Mouse (Mus musculus): ENCODE data around the gene Smurf1. TPM values are rescaled to one million over a fixed set of nuclear protein-coding genes. Genes with fewer than 3 reads are reported as not detected.

Smurf1 gene
- total and polyA plus RNA-seq, 2 experiments from 2014 or later = 9.1 to 29.9 TPM

GRCm38 (mm10) chr5:144897881-144898280 lies 67.8 kb downstream of the Smurf1 start:
- peaks cover 57% of the 10 kb centered on the region for H3K36me3 ChIP-seq (replicated peaks; ENCODE audit: control insufficient read depth, insufficient read depth, low read length)

GRCm38 (mm10) chr5:144891276-144891675 lies 74.4 kb downstream of the Smurf1 start:
- 75% methylated on average over 11 of the region's 11 CpGs for WGBS
- H3K9me3 ChIP-seq (replicated peaks; ENCODE audit: control insufficient read depth, low read length) = no peaks in the 10 kb centered on the region
- no peak overlapping the region for H3K4me2 ChIP-seq (ENCODE audit: low read depth, low read length)
- ATAC-seq (ENCODE audit: insufficient read depth, low read depth) (no peak), DNase-seq (ENCODE audit: low spot score) (no peak)
- no peak overlapping the region for H3K4me3 ChIP-seq (ENCODE audit: low read depth, low read length)
- TF ChIP-seq EP300 (IDR thresholded peaks at IDR 0.05; ENCODE audit: low read depth) (no peak), CTCF (IDR thresholded peaks at IDR 0.05; ENCODE audit: low read depth) (no peak)
- H3K9ac ChIP-seq (replicated peaks; ENCODE audit: low read depth, low read length) = no peak overlapping the region
- H3K36me3 ChIP-seq (replicated peaks; ENCODE audit: control insufficient read depth, insufficient read depth, low read length) = peaks cover 87% of the 10 kb centered on the region
- no peaks in the 10 kb centered on the region for H3K27me3 ChIP-seq (ENCODE audit: control insufficient read depth, insufficient read depth, low read length)
- H3K27ac ChIP-seq (ENCODE audit: low read depth) = no peak overlapping the region
- H3K4me1 ChIP-seq (ENCODE audit: control insufficient read depth, insufficient read depth) = no peaks in the 10 kb centered on the region

More at GRCm38 (mm10) chr5:144897881-144898280, 67.8 kb downstream of the Smurf1 start:
- Histone ChIP-seq H3K27ac (ENCODE audit: low read depth) (0 out of 2 replicates have a peak overlapping the region, but pooled peaks have one; percentile 52), H3K4me2 (ENCODE audit: low read depth, low read length) (no peak overlapping the region), H3K4me1 (ENCODE audit: control insufficient read depth, insufficient read depth) (peaks cover 7% of the 10 kb centered on the region; the same call in 1 of the 2 replicates), H3K9me3 (replicated peaks; ENCODE audit: control insufficient read depth, low read length) (no peaks in the 10 kb centered on the region), H3K4me3 (ENCODE audit: low read depth, low read length) (no peak overlapping the region), H3K9ac (replicated peaks; ENCODE audit: low read depth, low read length) (no peak overlapping the region), H3K27me3 (ENCODE audit: control insufficient read depth, insufficient read depth, low read length) (no peaks in the 10 kb centered on the region)
- no peak for TF ChIP-seq EP300 (IDR thresholded peaks at IDR 0.05; ENCODE audit: low read depth)
- no peak for TF ChIP-seq CTCF (IDR thresholded peaks at IDR 0.05; ENCODE audit: low read depth)
- no peak for ATAC-seq (ENCODE audit: insufficient read depth, low read depth)
- no peak for DNase-seq (ENCODE audit: low spot score)
- 70% methylated on average over 7 of the region's 7 CpGs for WGBS

GRCm38 (mm10) chr5:144885968-144886650 lies 79.5 kb downstream of the Smurf1 start:
- no peaks in the 10 kb centered on the region for H3K4me1 ChIP-seq (ENCODE audit: control insufficient read depth, insufficient read depth)
- no peaks in the 10 kb centered on the region for H3K9me3 ChIP-seq (replicated peaks; ENCODE audit: control insufficient read depth, low read length)
- no peak overlapping the region for H3K27ac ChIP-seq (ENCODE audit: low read depth)
- H3K4me2 ChIP-seq (ENCODE audit: low read depth, low read length) = no peak overlapping the region
- no peak overlapping the region for H3K9ac ChIP-seq (replicated peaks; ENCODE audit: low read depth, low read length)
- H3K4me3 ChIP-seq (ENCODE audit: low read depth, low read length) = no peak overlapping the region
- no peaks in the 10 kb centered on the region for H3K27me3 ChIP-seq (ENCODE audit: control insufficient read depth, insufficient read depth, low read length)
- ATAC-seq (ENCODE audit: insufficient read depth, low read depth) = no peak
- 78% methylated on average over 9 of the region's 9 CpGs for WGBS
- TF ChIP-seq CTCF (IDR thresholded peaks at IDR 0.05; ENCODE audit: low read depth) (no peak), EP300 (IDR thresholded peaks at IDR 0.05; ENCODE audit: low read depth) (no peak)
- no peak for DNase-seq (ENCODE audit: low spot score)
- peaks cover 90% of the 10 kb centered on the region for H3K36me3 ChIP-seq (replicated peaks; ENCODE audit: control insufficient read depth, insufficient read depth, low read length)

- Histone ChIP-seq H3K9me3 (replicated peaks; ENCODE audit: control insufficient read depth, low read length) (no peaks in the 10 kb centered on the region), H3K27me3 (ENCODE audit: control insufficient read depth, insufficient read depth, low read length) (no peaks in the 10 kb centered on the region), H3K9ac (replicated peaks; ENCODE audit: low read depth, low read length) (no peak overlapping the region), H3K4me3 (ENCODE audit: low read depth, low read length) (no peak overlapping the region), H3K36me3 (replicated peaks; ENCODE audit: control insufficient read depth, insufficient read depth, low read length) (peaks cover 93% of the 10 kb centered on the region), H3K4me1 (ENCODE audit: control insufficient read depth, insufficient read depth) (no peaks in the 10 kb centered on the region), H3K4me2 (ENCODE audit: low read depth, low read length) (no peak overlapping the region), H3K27ac (ENCODE audit: low read depth) (no peak overlapping the region)
- TF ChIP-seq CTCF (IDR thresholded peaks at IDR 0.05; ENCODE audit: low read depth) (peak; percentile 50), EP300 (IDR thresholded peaks at IDR 0.05; ENCODE audit: low read depth) (no peak)
- 69% methylated on average over 13 of the region's 13 CpGs for WGBS
- no peak for ATAC-seq (ENCODE audit: insufficient read depth, low read depth)
- no peak for DNase-seq (ENCODE audit: low spot score)
Measured at GRCm38 (mm10) chr5:144884629-144885217, 80.9 kb downstream of the Smurf1 start.

- no peak for ATAC-seq (ENCODE audit: insufficient read depth, low read depth)
- Histone ChIP-seq H3K4me2 (ENCODE audit: low read depth, low read length) (no peak overlapping the region), H3K27ac (ENCODE audit: low read depth) (no peak overlapping the region), H3K4me3 (ENCODE audit: low read depth, low read length) (no peak overlapping the region), H3K36me3 (replicated peaks; ENCODE audit: control insufficient read depth, insufficient read depth, low read length) (peaks cover 88% of the 10 kb centered on the region), H3K27me3 (ENCODE audit: control insufficient read depth, insufficient read depth, low read length) (no peaks in the 10 kb centered on the region), H3K9me3 (replicated peaks; ENCODE audit: control insufficient read depth, low read length) (no peaks in the 10 kb centered on the region), H3K4me1 (ENCODE audit: control insufficient read depth, insufficient read depth) (no peaks in the 10 kb centered on the region), H3K9ac (replicated peaks; ENCODE audit: low read depth, low read length) (no peak overlapping the region)
- no peak for DNase-seq (ENCODE audit: low spot score)
- TF ChIP-seq CTCF (IDR thresholded peaks at IDR 0.05; ENCODE audit: low read depth) (no peak), EP300 (IDR thresholded peaks at IDR 0.05; ENCODE audit: low read depth) (no peak)
- 47% methylated on average over 14 of the region's 14 CpGs for WGBS
Measured at GRCm38 (mm10) chr5:144881670-144882399, 83.8 kb downstream of the Smurf1 start.
